11 mouse cellular contexts compared by ENCODE assay signal in genomic region chr5:30667686-30668085, GRCm38 (mm10). TPM values are rescaled to one million over a fixed set of nuclear protein-coding genes. Genes with fewer than 3 reads are reported as not detected.
DNase-seq lines count a peak whose midpoint lies in the region; ATAC-seq and TF ChIP-seq lines count a peak whose summit lies in the region.
"Had no signal": no experiment of that assay in that cellular context is flagged by ENCODE, and none has a peak within 500 bp of the region (broad histone marks: within the 10 kb centered on the region; RNA-seq: fewer than 3 reads in every experiment).

No protein-coding gene starts in this region.

- peaks cover 28% of the 10 kb centered on the region for H3K36me3 ChIP-seq in embryonic facial prominence, embryonic 14.5 days (ENCODE audit: control insufficient read depth, insufficient read depth, low read length)
- peaks cover 8% of the 10 kb centered on the region; the same call in 1 of the 2 replicates for H3K36me3 ChIP-seq in intestine, postnatal 0 days (ENCODE audit: control insufficient read depth, insufficient read depth)
- H3K36me3 ChIP-seq in neural tube, embryonic 14.5 days (ENCODE audit: control insufficient read depth, insufficient read depth, low read length), result no peaks in the 10 kb centered on the region

- TF ChIP-seq CTCF in left cerebral cortex, adult 2 months (IDR thresholded peaks at IDR 0.05), result no peak
- no peak for TF ChIP-seq CTCF in intestine, postnatal 0 days (IDR thresholded peaks at IDR 0.05; ENCODE audit: low read depth)

- no peak overlapping the region for H3K27ac ChIP-seq in left cerebral cortex, adult 2 months
- H3K27ac ChIP-seq in embryonic facial prominence, embryonic 14.5 days (replicated peaks; ENCODE audit: low read depth, low read length), result no peak overlapping the region
- H3K27ac ChIP-seq in intestine, postnatal 0 days (ENCODE audit: low read depth, low read length), result no peak overlapping the region
- no peak overlapping the region for H3K27ac ChIP-seq in neural tube, embryonic 14.5 days (ENCODE audit: low read depth, low read length)

- peak overlapping the region; percentile 70 for H3K4me3 ChIP-seq in left cerebral cortex, adult 2 months
- H3K4me3 ChIP-seq in embryonic facial prominence, embryonic 14.5 days (ENCODE audit: low read depth, low read length), result peak overlapping the region; percentile 93
- peak overlapping the region; percentile 74 for H3K4me3 ChIP-seq in intestine, postnatal 0 days (ENCODE audit: low read depth, low read length)
- peak overlapping the region; percentile 78 for H3K4me3 ChIP-seq in neural tube, embryonic 14.5 days (ENCODE audit: low read depth, low read length)

- DNase-seq in left cerebral cortex, adult 2 months (ENCODE audit: extremely low spot score in 1 of 2, low spot score in 2 of 2), result no peak
- DNase-seq in left cerebral cortex, adult 9 months (ENCODE audit: low spot score in 2 of 2), result no peak
- DNase-seq in embryonic facial prominence, embryonic 14.5 days (ENCODE audit: low spot score), result no peak
- DNase-seq in adrenal gland, adult 2 months, result no peak
- no peak for DNase-seq in T-cell, adult 2 months (ENCODE audit: low spot score)
- no peak for DNase-seq in layer of hippocampus, adult 9-11 months
- DNase-seq: adrenal gland, postnatal 36 days; right cerebral cortex, adult 18-20 months had no signal

- WGBS in embryonic facial prominence, embryonic 14.5 days, result 3% methylated on average over 3 of the region's 3 CpGs
- WGBS in intestine, postnatal 0 days, result 5% methylated on average over 3 of the region's 3 CpGs
- WGBS in neural tube, embryonic 14.5 days, result 6% methylated on average over 3 of the region's 3 CpGs

- peak overlapping the region; percentile 84 for H3K4me2 ChIP-seq in embryonic facial prominence, embryonic 14.5 days (ENCODE audit: low read depth, low read length)
- H3K4me2 ChIP-seq in intestine, postnatal 0 days (replicated peaks; ENCODE audit: low read depth), result peak overlapping the region; percentile 83
- peak overlapping the region; percentile 88 for H3K4me2 ChIP-seq in neural tube, embryonic 14.5 days (ENCODE audit: low read depth, low read length)

- ATAC-seq in embryonic facial prominence, embryonic 14.5 days (ENCODE audit: low read depth), result no peak
- ATAC-seq in intestine, postnatal 0 days, result no peak
- no peak for ATAC-seq in neural tube, embryonic 14.5 days (ENCODE audit: low read depth)

- H3K27me3 ChIP-seq in embryonic facial prominence, embryonic 14.5 days (replicated peaks; ENCODE audit: control insufficient read depth, insufficient read depth, low read length), result no peaks in the 10 kb centered on the region
- no peaks in the 10 kb centered on the region for H3K27me3 ChIP-seq in intestine, postnatal 0 days (replicated peaks; ENCODE audit: control insufficient read depth, insufficient read depth, low read length)
- H3K27me3 ChIP-seq in neural tube, embryonic 14.5 days (ENCODE audit: control insufficient read depth, insufficient read depth, low read length), result no peaks in the 10 kb centered on the region

- H3K4me1 ChIP-seq in embryonic facial prominence, embryonic 14.5 days (ENCODE audit: control insufficient read depth, insufficient read depth, low read length), result peaks cover 19% of the 10 kb centered on the region
- no peaks in the 10 kb centered on the region for H3K4me1 ChIP-seq in intestine, postnatal 0 days (replicated peaks; ENCODE audit: control insufficient read depth, insufficient read depth, low read length)
- H3K4me1 ChIP-seq in neural tube, embryonic 14.5 days (ENCODE audit: control insufficient read depth, insufficient read depth, low read length), result no peaks in the 10 kb centered on the region

- peak overlapping the region; percentile 87 for H3K9ac ChIP-seq in embryonic facial prominence, embryonic 14.5 days (ENCODE audit: low read depth, low read length)
- peak overlapping the region; percentile 53 for H3K9ac ChIP-seq in intestine, postnatal 0 days (ENCODE audit: low read depth, low read length)
- peak overlapping the region; percentile 68; the same call in 1 of the 2 replicates for H3K9ac ChIP-seq in neural tube, embryonic 14.5 days (replicated peaks; ENCODE audit: low read depth, low read length)

- intact Hi-C loops in left cerebral cortex, adult 2 months (cut with DNase I), result no loop called here

- H3K9me3 ChIP-seq in embryonic facial prominence, embryonic 14.5 days (ENCODE audit: control insufficient read depth, low read length), result no peaks in the 10 kb centered on the region
- no peaks in the 10 kb centered on the region for H3K9me3 ChIP-seq in intestine, postnatal 0 days (ENCODE audit: control insufficient read depth)
- H3K9me3 ChIP-seq in neural tube, embryonic 14.5 days (ENCODE audit: control insufficient read depth, low read length), result no peaks in the 10 kb centered on the region

RNA-seq across cellular contexts. Expression of gene Cenpa, which starts 1.1 kb away (rescaled TPM):
- total RNA-seq in left cerebral cortex, adult 2 months (2021), result 1 to 10 TPM; 5.5 to 6.2 TPM
- 209 and 251 TPM in 2 replicates for polyA plus RNA-seq in embryonic facial prominence, embryonic 14.5 days (2014; fragmentation: Nextera tagmentation; extraction: Ambion mirVana)
- 62.0 and 79.2 TPM in 2 replicates for polyA plus RNA-seq in intestine, postnatal 0 days (2015; fragmentation: Nextera tagmentation; extraction: Ambion mirVana)
- 23.7 and 29.3 TPM in 2 replicates for polyA plus RNA-seq in neural tube, embryonic 14.5 days (2014; fragmentation: Nextera tagmentation; extraction: Ambion mirVana)
- total RNA-seq in adrenal gland, adult 2 months (2021), result 1 to 10 TPM; 5.1 to 6.4 TPM
- polyA plus RNA-seq in adrenal gland, adult 2 months (2012; rRNA removed), result 10.9 and 14.5 TPM in 2 replicates

RNA-seq across cellular contexts. Expression of gene Slc35f6, which starts 20.0 kb away (rescaled TPM):
- 10 to 100 TPM; 42.2 to 45.6 TPM for total RNA-seq in left cerebral cortex, adult 2 months (2021)
- 26.5 and 33.1 TPM in 2 replicates for polyA plus RNA-seq in embryonic facial prominence, embryonic 14.5 days (2014; fragmentation: Nextera tagmentation; extraction: Ambion mirVana)
- polyA plus RNA-seq in intestine, postnatal 0 days (2015; fragmentation: Nextera tagmentation; extraction: Ambion mirVana), result 71.6 and 79.4 TPM in 2 replicates
- 33.1 and 37.1 TPM in 2 replicates for polyA plus RNA-seq in neural tube, embryonic 14.5 days (2014; fragmentation: Nextera tagmentation; extraction: Ambion mirVana)
- total RNA-seq in adrenal gland, adult 2 months (2021), result 10 to 100 TPM; 49.0 to 50.9 TPM
- polyA plus RNA-seq in adrenal gland, adult 2 months (2012; rRNA removed), result 140 and 145 TPM in 2 replicates

RNA-seq across cellular contexts. Expression of gene Dpysl5, which starts 43.7 kb away (rescaled TPM):
- 10 to 100 TPM; 21.2 to 27.3 TPM for total RNA-seq in left cerebral cortex, adult 2 months (2021)
- 17.0 and 17.5 TPM in 2 replicates for polyA plus RNA-seq in embryonic facial prominence, embryonic 14.5 days (2014; fragmentation: Nextera tagmentation; extraction: Ambion mirVana)
- 2.7 and 3.0 TPM in 2 replicates for polyA plus RNA-seq in intestine, postnatal 0 days (2015; fragmentation: Nextera tagmentation; extraction: Ambion mirVana)
- polyA plus RNA-seq in neural tube, embryonic 14.5 days (2014; fragmentation: Nextera tagmentation; extraction: Ambion mirVana), result 178 and 203 TPM in 2 replicates
- total RNA-seq in adrenal gland, adult 2 months (2021), result 1 to 10 TPM in 1 of 2 experiments, under 1 TPM in 1; 0.92 to 2.3 TPM
- polyA plus RNA-seq in adrenal gland, adult 2 months (2012; rRNA removed), result 0.62 and 0.98 TPM in 2 replicates
- total RNA-seq: hematopoietic stem cell, adult 5-6 weeks had no signal
